Mouse (Mus musculus) thymus, adult 2 months (tissue): ENCODE data around the gene Gsg1.

Experiments used
- CTCF ChIP-seq: fragments of 200-500 bp; IDR thresholded peaks from 2 replicates; pipeline ENCODE4 v1.5.1; 2012; ENCODE audit warnings: mild to moderate bottlenecking, control low read depth, low read length, moderate library complexity, borderline replicate concordance; ENCODE audit not compliant: control insufficient read depth, poor library complexity, insufficient read depth; ENCODE audit errors: extremely low read depth
- POLR2A ChIP-seq: fragments of 200-500 bp; IDR thresholded peaks from 2 replicates; pipeline ENCODE4 v1.6.1; 2012; ENCODE audit warnings: mild to moderate bottlenecking, low read length, control low read depth, moderate library complexity; ENCODE audit not compliant: control insufficient read depth, poor library complexity, insufficient read depth; ENCODE audit errors: extremely low read depth

DNA sequence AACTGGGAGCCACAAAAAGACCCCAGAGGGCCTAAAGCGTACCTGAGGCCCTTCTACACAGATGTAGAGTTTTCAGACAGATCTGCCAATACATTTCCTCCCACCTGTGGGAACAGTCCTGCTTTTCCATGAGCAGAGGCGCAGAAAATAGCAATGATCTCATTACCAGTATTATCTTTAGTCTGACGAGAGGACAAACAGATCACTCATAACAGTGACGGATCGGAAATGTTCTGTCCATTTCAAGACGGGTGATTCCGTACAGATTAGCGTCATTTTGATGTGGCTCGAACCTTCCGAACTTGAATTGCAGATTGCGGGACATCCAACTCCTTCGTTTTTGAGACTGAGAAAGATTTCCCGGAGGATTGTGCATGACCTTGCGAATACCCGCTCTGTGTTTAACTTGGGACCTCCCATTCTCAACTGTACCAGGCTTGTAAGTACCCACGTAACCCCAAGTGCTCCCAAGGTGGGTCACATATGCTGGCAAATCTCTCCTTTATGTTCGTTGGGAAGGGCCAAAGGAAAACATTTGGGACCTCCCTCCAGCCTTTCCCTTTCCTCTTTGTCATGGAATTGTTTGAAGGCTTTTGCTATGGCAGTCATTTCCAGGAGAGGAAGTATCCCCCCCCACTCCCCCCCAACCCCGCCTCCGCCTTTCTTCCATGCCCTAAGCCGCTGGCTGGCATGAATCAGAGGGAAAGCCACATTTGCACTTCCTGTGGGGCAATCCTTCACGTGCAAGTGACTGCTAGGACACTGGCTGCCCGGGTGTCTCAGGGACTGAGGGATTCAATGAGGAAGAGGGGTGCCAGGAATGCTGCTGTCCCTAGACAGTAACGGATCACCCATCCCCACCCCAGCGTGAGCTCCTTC lies 2.1 kb downstream of the Gsg1 start:
- TF ChIP-seq CTCF (no peak), POLR2A (no peak)
